Mouse (Mus musculus) hindbrain, postnatal 0 days (tissue): ENCODE data around the gene Cars2. TPM values are rescaled to one million over a fixed set of nuclear protein-coding genes. Genes with fewer than 3 reads are reported as not detected.
A peak's percentile ranks its signal among the peaks of the same experiment; 100 is the strongest.
"Not testable (repeated sequence)": the region's sequence is repeated elsewhere in the genome, so short reads cannot be mapped to it uniquely, and the experiment has no call there.

Source experiments
- ATAC-seq: fragments of 200-750 bp; cut with Nextera tagmentation; 2 replicates; pipeline ENCODE4 v1.8.0; 2017; ENCODE audit warnings: mild to moderate bottlenecking, moderate TSS enrichment, moderate library complexity
- DNase-seq: peaks from one replicate; pipeline ENCODE4 v3.0.0-alpha.2; 2015; ENCODE audit warnings: low spot score
- H3K27ac ChIP-seq: fragments of 300-500 bp; sonication (generic); 2 replicates; pipeline ENCODE4 v1.5.1; 2014; ENCODE audit warnings: mild to moderate bottlenecking
- H3K27me3 ChIP-seq: fragments of 300-500 bp; sonication (generic); 2 replicates; pipeline ENCODE4 v1.6.1; 2014; ENCODE audit warnings: low read length, mixed read lengths; ENCODE audit not compliant: insufficient read depth
- H3K36me3 ChIP-seq: fragments of 300-500 bp; sonication (generic); 2 replicates; pipeline ENCODE4 v1.6.1; 2014; ENCODE audit warnings: low read length, mixed read lengths; ENCODE audit not compliant: insufficient read depth
- H3K4me1 ChIP-seq: fragments of 300-500 bp; sonication (generic); 2 replicates; pipeline ENCODE4 v1.6.1; 2014; ENCODE audit warnings: antibody characterized with exemption, low read length, mixed read lengths; ENCODE audit not compliant: insufficient read depth
- H3K4me2 ChIP-seq: fragments of 300-500 bp; sonication (generic); 2 replicates; pipeline ENCODE4 v1.6.1; 2014; ENCODE audit warnings: low read depth, mild to moderate bottlenecking, low read length, moderate library complexity, mixed read lengths
- H3K4me3 ChIP-seq: fragments of 300-500 bp; sonication (generic); 2 replicates; pipeline ENCODE4 v1.5.1; 2014; ENCODE audit warnings: low read length
- H3K9ac ChIP-seq: fragments of 300-500 bp; sonication (generic); replicated peaks from 2 replicates; pipeline ENCODE4 v1.6.1; 2014; ENCODE audit warnings: mild to moderate bottlenecking, low read length, moderate library complexity, mixed read lengths
- H3K9me3 ChIP-seq: fragments of 300-500 bp; sonication (generic); 2 replicates; pipeline ENCODE4 v1.6.1; 2016; ENCODE audit warnings: low read length, mixed read lengths
- CTCF ChIP-seq: IDR thresholded peaks from 2 replicates; pipeline ENCODE4 v1.5.1; 2016; ENCODE audit warnings: antibody characterized with exemption, control low read depth, low read depth
- WGBS: fragments of 180-500 bp; shearing (Covaris S2); extraction: QIAGEN DNeasy Blood & Tissue Kit; methylation state at CpG from one replicate; pipeline ENCODE4 v1.1.7; 2014; 5-methylcytosine and 5-hydroxymethylcytosine counted together
- polyA plus RNA-seq: library from polyadenylated mRNA; unstranded; fragments of >200 nt; fragmentation: Nextera tagmentation; extraction: Ambion mirVana; gene quantifications from 2 replicates; pipeline ENCODE4 v1.2.1, GENCODE M21; 2015
- total RNA-seq: library from RNA; depleted of rRNA; stranded (reverse); fragments of >200 nt; gene quantifications from 2 replicates; pipeline ENCODE4 v1.2.3, GENCODE M21; 2014

Gene Cars2
- total and polyA plus RNA-seq, 2 experiments from 2014 or later = 19.3 to 42.6 TPM

- Histone ChIP-seq H3K9me3 (no peaks in the 10 kb centered on the region), H3K27me3 (peaks cover 46% of the 10 kb centered on the region), H3K36me3 (no peaks in the 10 kb centered on the region), H3K4me1 (peaks cover 9% of the 10 kb centered on the region), H3K27ac (no peak overlapping the region), H3K4me3 (no peak overlapping the region), H3K9ac (no peak overlapping the region), H3K4me2 (peak overlapping the region; percentile 98)
- ATAC-seq (peak; percentile 36; the same call in 1 of the 2 replicates), DNase-seq (peak; percentile 22)
- WGBS = 10% methylated on average over 24 of the region's 24 CpGs
- TF ChIP-seq CTCF = no peak
These were observed 74.0 kb downstream of the Cars2 start for GRCm38 (mm10) chr8:11476338-11477177.

DNA sequence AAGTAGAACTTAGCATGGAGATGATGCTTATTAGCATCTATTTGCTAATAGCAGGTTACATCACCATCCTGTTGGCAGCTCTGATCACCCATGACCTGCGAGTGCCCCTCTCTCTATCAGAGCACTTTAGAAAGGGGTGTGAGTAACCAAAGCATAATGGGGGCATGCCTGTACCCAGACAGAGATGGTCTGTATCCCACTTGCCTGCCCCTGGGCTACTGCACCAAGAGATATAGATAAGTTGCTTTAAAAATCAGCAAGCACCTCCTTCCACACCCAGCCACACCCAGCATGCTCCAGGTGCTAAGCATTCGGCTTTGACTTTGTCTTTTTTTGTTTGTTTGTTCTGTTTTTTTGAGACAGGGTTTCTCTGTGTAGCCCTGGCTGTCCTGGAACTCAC is 74.7 kb downstream of the Cars2 start:
- Histone ChIP-seq H3K4me1 (peaks cover 9% of the 10 kb centered on the region), H3K9ac (no peak overlapping the region), H3K27me3 (peaks cover 43% of the 10 kb centered on the region), H3K4me3 (no peak overlapping the region), H3K36me3 (no peaks in the 10 kb centered on the region), H3K27ac (no peak overlapping the region), H3K9me3 (no peaks in the 10 kb centered on the region), H3K4me2 (no peak overlapping the region)
- no peak for TF ChIP-seq CTCF
- ATAC-seq (no peak), DNase-seq (no peak)
- 16% methylated on average over 2 of the region's 2 CpGs for WGBS

- H3K27ac ChIP-seq = no peak overlapping the region
- H3K9ac ChIP-seq = no peak overlapping the region
- WGBS = 18% methylated on average over 9 of the region's 10 CpGs
- DNase-seq (no peak), ATAC-seq (no peak)
- no peak overlapping the region for H3K4me3 ChIP-seq
- H3K27me3 ChIP-seq = peaks cover 39% of the 10 kb centered on the region
- no peak overlapping the region for H3K4me2 ChIP-seq
- no peaks in the 10 kb centered on the region for H3K36me3 ChIP-seq
- no peaks in the 10 kb centered on the region for H3K9me3 ChIP-seq
- TF ChIP-seq CTCF = no peak
- H3K4me1 ChIP-seq = peaks cover 9% of the 10 kb centered on the region
These were observed 75.2 kb downstream of the Cars2 start for GRCm38 (mm10) chr8:11475397-11475796.

DNA sequence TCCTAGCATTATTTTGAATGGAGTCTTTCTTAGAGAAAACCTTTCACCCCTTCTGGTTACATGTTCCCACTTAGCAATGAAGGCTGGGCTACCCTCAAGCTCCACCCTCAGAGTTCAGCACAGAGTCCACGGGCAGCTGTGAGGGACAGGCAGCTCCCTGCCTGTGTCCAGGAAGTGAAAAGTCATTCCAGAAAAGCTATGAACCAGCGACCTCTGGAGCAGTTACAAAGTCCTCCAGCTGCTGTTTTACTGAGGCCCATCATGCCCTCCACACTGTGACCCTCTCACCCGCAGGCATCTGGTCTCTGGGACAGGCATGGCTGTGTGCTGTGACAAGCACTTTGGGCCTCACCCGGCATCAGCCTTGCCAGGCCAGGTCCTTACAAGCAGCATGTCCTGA is 77.5 kb downstream of the Cars2 start:
- Histone ChIP-seq H3K27ac (no peak overlapping the region), H3K36me3 (no peaks in the 10 kb centered on the region), H3K9ac (no peak overlapping the region), H3K4me2 (no peak overlapping the region), H3K4me1 (peaks cover 4% of the 10 kb centered on the region), H3K27me3 (peaks cover 24% of the 10 kb centered on the region), H3K4me3 (no peak overlapping the region), H3K9me3 (no peaks in the 10 kb centered on the region)
- no peak for ATAC-seq
- TF ChIP-seq CTCF = no peak
- no peak for DNase-seq
- WGBS = 34% methylated on average over 4 of the region's 4 CpGs

GRCm38 (mm10) chr8:11471309-11471708 is 79.3 kb downstream of the Cars2 start:
- Histone ChIP-seq H3K9me3 (no peaks in the 10 kb centered on the region), H3K4me2 (no peak overlapping the region), H3K9ac (no peak overlapping the region), H3K4me1 (no peaks in the 10 kb centered on the region), H3K36me3 (no peaks in the 10 kb centered on the region), H3K27me3 (peaks cover 13% of the 10 kb centered on the region; the same call in 1 of the 2 replicates), H3K4me3 (no peak overlapping the region), H3K27ac (no peak overlapping the region)
- no peak for DNase-seq
- ATAC-seq = no peak
- no peak for TF ChIP-seq CTCF
- WGBS = 37% methylated on average over 8 of the region's 8 CpGs

DNA sequence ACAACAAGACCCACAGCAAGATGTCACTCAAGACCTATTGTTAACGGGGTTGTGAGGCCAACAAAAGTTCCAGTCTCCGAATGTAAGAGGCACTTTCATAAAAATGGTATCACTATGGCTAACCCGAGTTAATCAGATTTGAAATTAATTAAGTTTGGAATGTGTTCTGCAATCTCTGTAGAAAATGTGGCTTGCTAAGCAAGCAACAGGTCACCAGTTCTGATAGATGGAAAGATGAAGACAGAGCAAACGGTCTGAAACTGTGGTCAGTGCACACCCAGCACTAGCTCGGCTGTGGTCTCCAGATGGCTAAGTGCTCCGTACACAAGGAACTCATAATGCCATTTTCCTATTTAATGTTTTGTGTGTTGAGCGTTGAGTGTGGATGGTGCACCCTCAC is 79.9 kb downstream of the Cars2 start:
- H3K9ac ChIP-seq = no peak overlapping the region
- 68% methylated on average over 7 of the region's 7 CpGs for WGBS
- H3K4me1 ChIP-seq = no peaks in the 10 kb centered on the region
- H3K4me3 ChIP-seq = no peak overlapping the region
- H3K27ac ChIP-seq = no peak overlapping the region
- no peaks in the 10 kb centered on the region for H3K36me3 ChIP-seq
- peaks cover 7% of the 10 kb centered on the region; the same call in 1 of the 2 replicates for H3K27me3 ChIP-seq
- DNase-seq (no peak), ATAC-seq (no peak)
- H3K9me3 ChIP-seq = no peaks in the 10 kb centered on the region
- no peak for TF ChIP-seq CTCF
- H3K4me2 ChIP-seq = no peak overlapping the region

DNA sequence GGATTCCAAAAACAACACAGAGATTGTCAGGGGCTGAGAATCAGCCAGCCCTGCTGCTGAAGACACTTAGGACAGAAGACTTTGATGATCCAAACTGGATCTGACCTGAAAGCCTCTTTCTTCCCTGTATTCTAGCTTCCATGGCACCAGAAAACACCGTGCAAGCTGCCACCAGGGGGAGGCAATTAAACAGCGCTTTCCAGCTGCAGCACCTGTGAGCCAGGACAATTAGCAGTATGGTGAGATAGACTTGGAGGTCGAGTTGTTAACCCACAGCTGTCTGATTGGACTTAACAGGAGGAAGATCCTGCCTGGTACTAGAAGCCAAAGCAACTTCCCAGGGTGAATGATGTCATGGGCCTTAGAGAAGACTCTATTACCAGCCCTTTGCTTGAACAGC is 81.5 kb downstream of the Cars2 start:
- ATAC-seq = 0 out of 2 replicates have a peak, but pooled peaks have one; percentile 50

DNA sequence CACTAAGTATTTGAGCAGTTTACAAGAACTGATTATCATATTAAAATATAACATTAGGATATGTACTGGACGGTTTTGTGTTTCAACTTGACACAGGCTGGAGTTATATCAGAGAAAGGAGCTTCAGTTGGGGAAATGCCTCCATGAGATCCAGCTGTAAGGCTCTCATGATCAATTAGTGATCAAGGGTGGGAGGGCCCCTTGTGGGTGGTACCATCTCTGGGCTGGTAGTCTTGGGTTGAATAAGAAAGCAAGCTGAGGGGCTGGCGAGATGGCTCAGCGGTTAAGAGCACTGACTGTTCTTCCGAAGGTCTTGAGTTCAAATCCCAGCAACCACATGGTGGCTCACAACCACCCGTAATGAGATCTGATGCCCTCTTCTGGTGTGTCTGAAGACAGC is 84.1 kb downstream of the Cars2 start:
- not testable (repeated sequence) for ATAC-seq, DNase-seq, H3K27ac ChIP-seq, H3K4me2 ChIP-seq, H3K9ac ChIP-seq, H3K27me3 ChIP-seq, H3K36me3 ChIP-seq, H3K4me1 ChIP-seq, H3K4me3 ChIP-seq, H3K9me3 ChIP-seq
- 65% methylated on average over 4 of the region's 5 CpGs for WGBS

More for the DNA sequence above, 81.5 kb downstream of the Cars2 start:
- Histone ChIP-seq H3K4me2 (no peak overlapping the region), H3K27me3 (no peaks in the 10 kb centered on the region), H3K27ac (no peak overlapping the region), H3K36me3 (no peaks in the 10 kb centered on the region), H3K4me1 (no peaks in the 10 kb centered on the region), H3K9ac (no peak overlapping the region), H3K4me3 (no peak overlapping the region), H3K9me3 (no peaks in the 10 kb centered on the region)
- DNase-seq = peak; percentile 60
- 11% methylated on average over 3 of the region's 3 CpGs for WGBS
- peak; percentile 73 for TF ChIP-seq CTCF
